Mouse (Mus musculus): ENCODE results near the gene Pex19. TPM values are rescaled to one million over a fixed set of nuclear protein-coding genes. Genes with fewer than 3 reads are reported as not detected.

The Pex19 gene
- polyA plus RNA-seq, 1 experiment: 85.8 TPM

DNA sequence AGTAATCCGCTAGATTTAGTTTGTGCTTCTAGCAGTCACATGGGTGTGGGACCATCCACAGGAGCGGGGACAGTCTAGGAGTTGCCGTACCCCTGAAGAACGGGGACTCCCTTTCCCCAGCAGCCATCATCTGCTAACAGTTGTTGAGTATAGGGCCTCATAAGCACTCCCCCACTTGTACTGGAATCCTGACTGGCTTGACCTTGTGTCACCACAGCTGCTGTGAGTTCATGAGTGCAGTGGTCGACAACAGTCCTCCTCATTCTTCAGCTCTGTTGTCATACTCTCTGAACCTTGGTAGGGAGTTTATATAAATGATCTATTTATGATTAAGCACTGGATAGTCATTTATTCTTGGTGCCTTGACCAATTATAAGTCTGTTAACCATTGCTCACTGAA, 43.3 kb downstream of the Pex19 start:
- no peak for TF ChIP-seq CTCF (IDR thresholded peaks at IDR 0.05; ENCODE audit: extremely low read depth, insufficient read depth, low read length)
- TF ChIP-seq POLR2A (IDR thresholded peaks at IDR 0.05; ENCODE audit: extremely low read depth, insufficient read depth, low read length): no peak
- Histone ChIP-seq H3K4me1 (ENCODE audit: control insufficient read depth, insufficient read depth, low read length) (no peaks in the 10 kb centered on the region), H3K27ac (ENCODE audit: insufficient read depth, low read length) (no peak overlapping the region), H3K4me3 (ENCODE audit: insufficient read depth, low read length) (no peak overlapping the region)

DNA sequence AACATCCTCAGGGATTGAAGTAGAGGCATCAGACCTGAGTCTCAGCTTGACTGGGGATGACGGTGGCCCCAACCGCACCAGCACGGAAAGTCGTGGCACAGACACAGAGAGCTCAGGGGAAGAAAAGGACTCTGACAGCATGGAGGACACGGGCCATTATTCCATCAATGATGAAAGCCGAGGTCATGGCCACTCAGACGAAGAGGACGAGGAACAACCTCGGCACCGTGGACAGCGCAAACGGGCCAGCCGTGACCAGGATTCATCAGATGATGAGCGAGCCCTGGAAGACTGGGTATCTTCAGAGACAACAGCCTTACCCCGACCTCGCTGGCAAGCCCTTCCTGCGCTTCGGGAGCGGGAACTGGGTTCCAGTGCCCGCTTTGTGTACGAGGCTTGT, 45.8 kb downstream of the Pex19 start:
- H3K4me3 ChIP-seq (ENCODE audit: insufficient read depth, low read length): no peak overlapping the region
- TF ChIP-seq CTCF (IDR thresholded peaks at IDR 0.05; ENCODE audit: extremely low read depth, insufficient read depth, low read length) (no peak), POLR2A (IDR thresholded peaks at IDR 0.05; ENCODE audit: extremely low read depth, insufficient read depth, low read length) (no peak)
- H3K27ac ChIP-seq (ENCODE audit: insufficient read depth, low read length): no peak overlapping the region
- H3K4me1 ChIP-seq (ENCODE audit: control insufficient read depth, insufficient read depth, low read length): no peaks in the 10 kb centered on the region

DNA sequence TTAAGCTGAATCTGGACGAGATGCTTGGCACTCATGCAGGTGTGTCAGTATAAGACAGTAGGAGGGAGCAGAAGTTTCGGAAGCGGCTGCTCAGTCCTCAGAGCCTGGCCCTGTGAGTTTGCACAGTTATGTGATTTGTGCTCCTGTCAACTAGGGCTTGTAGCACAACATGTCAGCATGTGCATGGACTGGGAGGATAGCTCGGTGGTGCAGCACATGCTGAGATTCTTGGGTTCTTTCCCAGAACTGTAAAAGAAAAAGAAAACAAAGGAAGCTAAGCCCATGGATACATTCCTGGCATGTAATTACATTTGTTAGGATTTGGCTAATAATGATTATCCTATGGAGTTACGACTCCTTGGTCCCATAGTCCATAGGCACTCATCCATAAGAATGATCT, 46.6 kb downstream of the Pex19 start:
- no peak overlapping the region for H3K4me3 ChIP-seq (ENCODE audit: insufficient read depth, low read length)
- no peaks in the 10 kb centered on the region for H3K4me1 ChIP-seq (ENCODE audit: control insufficient read depth, insufficient read depth, low read length)
- TF ChIP-seq CTCF (IDR thresholded peaks at IDR 0.05; ENCODE audit: extremely low read depth, insufficient read depth, low read length): no peak
- TF ChIP-seq POLR2A (IDR thresholded peaks at IDR 0.05; ENCODE audit: extremely low read depth, insufficient read depth, low read length): no peak
- H3K27ac ChIP-seq (ENCODE audit: insufficient read depth, low read length): no peak overlapping the region

DNA sequence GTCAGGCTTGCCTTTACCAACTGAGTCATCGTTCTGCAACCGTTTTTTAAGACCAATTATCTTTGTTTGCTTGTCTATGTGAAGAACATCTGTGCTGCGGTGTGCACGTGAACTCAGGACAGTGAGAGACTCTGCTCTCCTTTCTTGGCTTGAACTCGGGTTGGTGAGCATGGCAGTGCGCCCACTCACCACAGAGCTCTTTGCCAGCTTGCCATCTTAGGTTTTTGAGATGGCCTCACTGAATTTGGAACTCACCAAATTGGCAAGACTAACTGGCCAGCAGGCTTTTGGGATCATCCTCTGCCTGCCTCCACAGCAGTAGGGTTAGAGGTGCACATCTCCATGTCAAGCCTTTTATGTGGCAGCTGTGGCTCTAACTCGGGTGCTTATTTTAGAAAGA, 51.2 kb downstream of the Pex19 start:
- Histone ChIP-seq H3K27ac (ENCODE audit: insufficient read depth, low read length) (no peak overlapping the region), H3K4me3 (ENCODE audit: insufficient read depth, low read length) (no peak overlapping the region), H3K4me1 (ENCODE audit: control insufficient read depth, insufficient read depth, low read length) (no peaks in the 10 kb centered on the region)
- TF ChIP-seq CTCF (IDR thresholded peaks at IDR 0.05; ENCODE audit: extremely low read depth, insufficient read depth, low read length) (no peak), POLR2A (IDR thresholded peaks at IDR 0.05; ENCODE audit: extremely low read depth, insufficient read depth, low read length) (no peak)

DNA sequence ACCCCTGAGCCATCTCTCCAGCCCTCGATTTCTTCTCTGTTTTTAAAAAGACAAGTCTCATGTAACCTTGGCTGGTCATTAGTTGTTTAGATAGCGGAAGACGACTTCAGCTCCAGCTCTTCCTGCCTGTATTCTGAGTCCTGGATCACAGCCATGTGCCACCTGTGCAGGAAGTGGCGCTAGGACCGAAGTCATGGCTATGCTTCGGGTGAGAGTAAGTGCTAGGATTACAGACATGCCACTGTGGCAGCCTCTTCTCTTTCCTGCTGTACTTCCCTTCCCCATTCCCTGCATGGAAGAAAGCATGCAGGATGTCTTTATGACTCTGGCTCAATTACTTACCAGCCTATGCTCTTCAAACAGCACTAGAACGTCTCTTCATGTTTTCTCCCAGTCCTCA, 52.5 kb downstream of the Pex19 start:
- Histone ChIP-seq H3K4me3 (ENCODE audit: insufficient read depth, low read length) (no peak overlapping the region), H3K27ac (ENCODE audit: insufficient read depth, low read length) (no peak overlapping the region), H3K4me1 (ENCODE audit: control insufficient read depth, insufficient read depth, low read length) (no peaks in the 10 kb centered on the region)
- TF ChIP-seq CTCF (IDR thresholded peaks at IDR 0.05; ENCODE audit: extremely low read depth, insufficient read depth, low read length): no peak
- TF ChIP-seq POLR2A (IDR thresholded peaks at IDR 0.05; ENCODE audit: extremely low read depth, insufficient read depth, low read length): no peak

DNA sequence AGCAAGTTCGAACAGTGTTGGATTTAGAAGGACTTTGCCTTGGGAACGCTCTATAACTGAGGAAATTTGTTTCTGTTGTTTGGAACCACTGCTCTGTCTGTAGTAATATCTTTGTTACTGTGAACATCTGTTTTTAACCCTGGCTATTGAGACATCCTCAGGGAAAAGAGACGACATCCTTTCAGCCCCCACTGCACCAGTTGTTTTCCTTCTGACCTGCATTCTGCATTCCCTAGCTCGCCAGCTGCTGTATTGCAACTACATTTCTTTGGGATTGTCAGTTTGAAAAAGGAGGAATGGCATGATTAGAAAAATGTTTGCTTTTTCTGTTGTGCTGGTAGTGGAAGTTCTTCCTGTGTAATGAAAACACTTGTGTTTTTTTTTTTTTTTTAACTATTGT, 54.3 kb downstream of the Pex19 start:
- Histone ChIP-seq H3K4me3 (ENCODE audit: insufficient read depth, low read length) (no peak overlapping the region), H3K4me1 (ENCODE audit: control insufficient read depth, insufficient read depth, low read length) (no peaks in the 10 kb centered on the region), H3K27ac (ENCODE audit: insufficient read depth, low read length) (no peak overlapping the region)
- no peak for TF ChIP-seq CTCF (IDR thresholded peaks at IDR 0.05; ENCODE audit: extremely low read depth, insufficient read depth, low read length)
- TF ChIP-seq POLR2A (IDR thresholded peaks at IDR 0.05; ENCODE audit: extremely low read depth, insufficient read depth, low read length): no peak

DNA sequence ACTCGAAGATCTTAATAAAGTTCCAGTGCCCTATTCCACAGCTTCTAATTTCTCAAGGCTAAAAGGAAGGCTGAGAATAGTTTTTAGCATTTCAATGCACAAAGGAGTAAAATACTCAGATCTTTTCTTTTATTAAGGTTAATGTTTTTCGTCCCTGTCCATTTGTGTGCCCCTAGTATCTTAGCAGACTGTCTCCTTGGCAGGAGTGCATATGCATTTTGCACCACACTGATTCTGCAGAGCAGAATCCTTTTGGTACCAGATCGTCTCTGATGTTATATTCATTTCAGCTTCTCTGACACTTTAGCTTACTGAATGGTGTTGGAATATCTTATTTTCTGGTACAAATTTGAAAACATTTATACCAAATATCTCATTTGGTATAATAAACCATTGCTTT, 55.2 kb downstream of the Pex19 start:
- no peak overlapping the region for H3K4me3 ChIP-seq (ENCODE audit: insufficient read depth, low read length)
- no peak overlapping the region for H3K27ac ChIP-seq (ENCODE audit: insufficient read depth, low read length)
- no peaks in the 10 kb centered on the region for H3K4me1 ChIP-seq (ENCODE audit: control insufficient read depth, insufficient read depth, low read length)
- TF ChIP-seq CTCF (IDR thresholded peaks at IDR 0.05; ENCODE audit: extremely low read depth, insufficient read depth, low read length) (no peak), POLR2A (IDR thresholded peaks at IDR 0.05; ENCODE audit: extremely low read depth, insufficient read depth, low read length) (no peak)

DNA sequence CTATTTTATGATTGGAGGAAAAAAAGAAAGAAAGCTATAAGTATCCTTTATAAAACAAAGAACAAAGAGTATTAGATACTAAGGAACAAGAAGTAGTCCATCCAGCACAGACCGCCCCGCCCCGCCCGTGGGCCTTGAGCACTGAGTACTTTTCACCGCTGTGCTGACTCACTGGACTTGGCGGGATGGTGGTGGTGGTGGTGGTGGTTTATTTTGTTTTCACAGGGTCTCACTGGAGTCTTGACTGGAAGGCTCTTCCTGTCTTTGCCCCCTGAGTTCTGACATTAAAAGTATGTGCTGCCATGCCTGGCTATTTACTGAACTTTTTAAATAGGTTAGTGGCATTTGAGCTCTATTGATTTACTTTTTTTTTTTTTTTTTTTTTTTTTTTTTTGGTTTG, 56.5 kb downstream of the Pex19 start:
- no peak overlapping the region for H3K4me3 ChIP-seq (ENCODE audit: insufficient read depth, low read length)

DNA sequence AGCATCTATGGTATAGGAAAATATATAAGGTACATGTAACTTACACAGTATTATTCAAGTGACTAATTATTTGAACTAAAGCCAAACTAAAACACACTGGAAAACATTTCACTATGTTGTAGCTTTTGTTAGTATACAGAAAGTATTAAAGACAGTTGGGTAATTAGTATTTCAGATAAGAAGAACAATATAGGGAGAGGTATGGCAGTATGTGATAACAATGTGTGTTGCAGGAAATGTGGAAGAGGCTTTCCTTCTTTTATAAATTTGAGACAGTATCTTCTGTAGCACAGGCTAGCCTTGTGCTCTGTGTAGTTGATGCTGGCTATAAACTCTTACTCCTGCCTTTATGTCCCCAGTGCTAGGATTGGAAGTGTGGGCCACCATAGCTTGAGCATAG, 57.4 kb downstream of the Pex19 start:
- TF ChIP-seq CTCF (IDR thresholded peaks at IDR 0.05; ENCODE audit: extremely low read depth, insufficient read depth, low read length): no peak
- Histone ChIP-seq H3K4me3 (ENCODE audit: insufficient read depth, low read length) (no peak overlapping the region), H3K27ac (ENCODE audit: insufficient read depth, low read length) (no peak overlapping the region), H3K4me1 (ENCODE audit: control insufficient read depth, insufficient read depth, low read length) (no peaks in the 10 kb centered on the region)

More for the DNA sequence above, 56.5 kb downstream of the Pex19 start:
- H3K4me1 ChIP-seq (ENCODE audit: control insufficient read depth, insufficient read depth, low read length): no peaks in the 10 kb centered on the region
- TF ChIP-seq CTCF (IDR thresholded peaks at IDR 0.05; ENCODE audit: extremely low read depth, insufficient read depth, low read length): no peak
- TF ChIP-seq POLR2A (IDR thresholded peaks at IDR 0.05; ENCODE audit: extremely low read depth, insufficient read depth, low read length): no peak
- no peak overlapping the region for H3K27ac ChIP-seq (ENCODE audit: insufficient read depth, low read length)

Other genes with a start within 250 kb of the Pex19 start
- 0.15 and 0.19 TPM in 2 replicates for gene Gm10521, start 231.1 kb upstream of the Pex19 start, polyA plus RNA-seq (2012; rRNA removed)
- 0.21 and 0.78 TPM in 2 replicates for gene Slamf6, start 209.2 kb upstream of the Pex19 start, polyA plus RNA-seq (2012; rRNA removed)
- 7.5 and 8.7 TPM in 2 replicates for gene Vangl2, start 98.3 kb upstream of the Pex19 start, polyA plus RNA-seq (2012; rRNA removed)
- 0.52 and 0.57 TPM in 2 replicates for gene Nhlh1, start 69.2 kb upstream of the Pex19 start, polyA plus RNA-seq (2012; rRNA removed)
- gene Copa, start 44.2 kb upstream of the Pex19 start, polyA plus RNA-seq (2012; rRNA removed): 104 and 105 TPM in 2 replicates
- gene Ncstn, start 44.0 kb upstream of the Pex19 start, polyA plus RNA-seq (2012; rRNA removed): 89.5 and 90.6 TPM in 2 replicates
- 99.6 and 106 TPM in 2 replicates for gene Dcaf8, start 21.3 kb downstream of the Pex19 start, polyA plus RNA-seq (2012; rRNA removed)
- 530 and 543 TPM in 2 replicates for gene Pea15a, start 80.0 kb downstream of the Pex19 start, polyA plus RNA-seq (2012; rRNA removed)
- 1.1 and 2.9 TPM in 2 replicates for gene Casq1, start 93.1 kb downstream of the Pex19 start, polyA plus RNA-seq (2012; rRNA removed)
- not detected in 2 replicates for gene Atp1a4, start 131.7 kb downstream of the Pex19 start, polyA plus RNA-seq (2012; rRNA removed)
- gene Igsf8, start 134.9 kb downstream of the Pex19 start, polyA plus RNA-seq (2012; rRNA removed): 318 and 326 TPM in 2 replicates
- 534 and 567 TPM in 2 replicates for gene Atp1a2, start 171.3 kb downstream of the Pex19 start, polyA plus RNA-seq (2012; rRNA removed)
- 169 and 180 TPM in 2 replicates for gene Kcnj9, start 202.6 kb downstream of the Pex19 start, polyA plus RNA-seq (2012; rRNA removed)
- gene Kcnj10, start 214.5 kb downstream of the Pex19 start, polyA plus RNA-seq (2012; rRNA removed): 96.8 and 102 TPM in 2 replicates
- gene Pigm, start 249.8 kb downstream of the Pex19 start, polyA plus RNA-seq (2012; rRNA removed): 6.5 TPM in 2 replicates